Mouse (Mus musculus) bone marrow, adult 2 months (tissue): Measurements from ENCODE around the gene Usp47.

Experiments
- CTCF ChIP-seq: fragments of 200-500 bp; IDR thresholded peaks from 2 replicates; pipeline ENCODE4 v1.5.1; 2011; ENCODE audit warnings: low read length, control low read depth; ENCODE audit not compliant: control insufficient read depth, insufficient read depth
- POLR2A ChIP-seq: fragments of 200-500 bp; IDR thresholded peaks from 2 replicates; pipeline ENCODE4 v1.6.1; 2011; ENCODE audit warnings: low read depth, mild to moderate bottlenecking, control low read depth, low read length, borderline replicate concordance; ENCODE audit not compliant: control insufficient read depth

- no peak for TF ChIP-seq CTCF
- no peak for TF ChIP-seq POLR2A
Observed at GRCm38 (mm10) chr7:112159835-112160234, 136.5 kb downstream of the Usp47 start.
